Mouse (Mus musculus) lung, postnatal 0 days (tissue): ENCODE data around the gene Six3.

Source experiments
- CTCF ChIP-seq: IDR thresholded peaks from 2 replicates; pipeline ENCODE4 v1.5.1; 2016; ENCODE audit warnings: antibody characterized with exemption, mild to moderate bottlenecking
- EP300 ChIP-seq: IDR thresholded peaks from 2 replicates; pipeline ENCODE4 v1.6.1; 2016; ENCODE audit warnings: antibody characterized with exemption, mild to moderate bottlenecking, control low read depth

- TF ChIP-seq CTCF (no peak), EP300 (no peak)
Observed at GRCm38 (mm10) chr17:85637876-85638275, 24.5 kb downstream of the Six3 start.
